Comparison of ENCODE assay signal across 30 mouse cellular contexts in genomic region chr10:84702115-84702514, GRCm38 (mm10). TPM values are rescaled to one million over a fixed set of nuclear protein-coding genes. Genes with fewer than 3 reads are reported as not detected.
DNase-seq lines count a peak whose midpoint lies in the region; ATAC-seq lines count a peak whose summit lies in the region.
"Had no signal": no experiment of that assay in that cellular context is flagged by ENCODE, and none has a peak within 500 bp of the region (broad histone marks: within the 10 kb centered on the region; RNA-seq: fewer than 3 reads in every experiment).

No protein-coding gene starts in this region.

- H3K4me2 ChIP-seq in liver, embryonic 12.5 days: no peak overlapping the region
- no peak overlapping the region for H3K4me2 ChIP-seq in midbrain, embryonic 11.5 days
- no peak overlapping the region for H3K4me2 ChIP-seq in midbrain, embryonic 16.5 days (ENCODE audit: low read length)
- H3K4me2 ChIP-seq in liver, embryonic 15.5 days: no peak overlapping the region
- H3K4me2 ChIP-seq: embryonic facial prominence, embryonic 12.5 days; embryonic facial prominence, embryonic 15.5 days; heart, embryonic 12.5 days; heart, embryonic 15.5 days; hindbrain, embryonic 13.5 days had no signal

- no peak overlapping the region for H3K4me3 ChIP-seq in liver, embryonic 12.5 days
- H3K4me3 ChIP-seq in midbrain, embryonic 11.5 days (ENCODE audit: low read depth, low read length): no peak overlapping the region
- H3K4me3 ChIP-seq in midbrain, embryonic 16.5 days (ENCODE audit: low read depth, low read length): no peak overlapping the region
- H3K4me3 ChIP-seq in liver, embryonic 15.5 days (replicated peaks): no peak overlapping the region
- H3K4me3 ChIP-seq: embryonic facial prominence, embryonic 12.5 days; embryonic facial prominence, embryonic 15.5 days; heart, embryonic 12.5 days; heart, embryonic 15.5 days; hindbrain, embryonic 10.5 days; hindbrain, embryonic 13.5 days had no signal

- H3K9me3 ChIP-seq in liver, embryonic 12.5 days (replicated peaks): no peaks in the 10 kb centered on the region
- H3K9me3 ChIP-seq in midbrain, embryonic 11.5 days (ENCODE audit: control insufficient read depth, low read length): no peaks in the 10 kb centered on the region
- no peaks in the 10 kb centered on the region for H3K9me3 ChIP-seq in midbrain, embryonic 16.5 days (replicated peaks; ENCODE audit: control insufficient read depth, low read length, poor library complexity, severe bottlenecking)
- H3K9me3 ChIP-seq in liver, embryonic 15.5 days (replicated peaks): no peaks in the 10 kb centered on the region
- H3K9me3 ChIP-seq: embryonic facial prominence, embryonic 12.5 days; embryonic facial prominence, embryonic 15.5 days; heart, embryonic 12.5 days; heart, embryonic 15.5 days; hindbrain, embryonic 10.5 days; hindbrain, embryonic 13.5 days had no signal

- WGBS in liver, embryonic 12.5 days (ENCODE audit: insufficient replicate concordance): 84% methylated on average over 1 of the region's 1 CpGs
- WGBS in midbrain, embryonic 11.5 days: 100% methylated on average over 1 of the region's 1 CpGs
- whole genome bisulfite sequencing in midbrain, embryonic 16.5 days: 92% methylated on average over 1 of the region's 1 CpGs
- WGBS in liver, embryonic 15.5 days (ENCODE audit: insufficient replicate concordance): 74% methylated on average over 1 of the region's 1 CpGs

- peak overlapping the region; percentile 93; the same call in 1 of the 2 replicates for H3K27ac ChIP-seq in liver, embryonic 12.5 days
- H3K27ac ChIP-seq in midbrain, embryonic 11.5 days (ENCODE audit: low read depth, low read length): no peak overlapping the region
- no peak overlapping the region for H3K27ac ChIP-seq in midbrain, embryonic 16.5 days (ENCODE audit: low read length)
- peak overlapping the region; percentile 93; the same call in 1 of the 2 replicates for H3K27ac ChIP-seq in liver, embryonic 15.5 days (replicated peaks)
- H3K27ac ChIP-seq: embryonic facial prominence, embryonic 12.5 days; embryonic facial prominence, embryonic 15.5 days; heart, embryonic 15.5 days; hindbrain, embryonic 10.5 days; hindbrain, embryonic 13.5 days had no signal

- H3K4me1 ChIP-seq in liver, embryonic 12.5 days: peaks cover 46% of the 10 kb centered on the region
- peaks cover 13% of the 10 kb centered on the region for H3K4me1 ChIP-seq in midbrain, embryonic 11.5 days (ENCODE audit: control insufficient read depth, insufficient read depth, low read length)
- peaks cover 6% of the 10 kb centered on the region for H3K4me1 ChIP-seq in midbrain, embryonic 16.5 days (ENCODE audit: control insufficient read depth, insufficient read depth, low read length)
- H3K4me1 ChIP-seq in liver, embryonic 15.5 days (replicated peaks): peaks cover 35% of the 10 kb centered on the region
- H3K4me1 ChIP-seq: embryonic facial prominence, embryonic 15.5 days had no signal

- no peak overlapping the region for H3K9ac ChIP-seq in liver, embryonic 12.5 days
- no peak overlapping the region for H3K9ac ChIP-seq in midbrain, embryonic 11.5 days (ENCODE audit: low read length)
- H3K9ac ChIP-seq in midbrain, embryonic 16.5 days (ENCODE audit: low read depth, low read length): no peak overlapping the region
- no peak overlapping the region for H3K9ac ChIP-seq in liver, embryonic 15.5 days
- H3K9ac ChIP-seq: embryonic facial prominence, embryonic 12.5 days; embryonic facial prominence, embryonic 15.5 days; forebrain, postnatal 0 days; heart, embryonic 12.5 days; heart, embryonic 15.5 days; hindbrain, embryonic 13.5 days had no signal

- H3K27me3 ChIP-seq in liver, embryonic 12.5 days (replicated peaks): no peaks in the 10 kb centered on the region
- no peaks in the 10 kb centered on the region for H3K27me3 ChIP-seq in midbrain, embryonic 11.5 days (ENCODE audit: control insufficient read depth, insufficient read depth, low read length)
- no peaks in the 10 kb centered on the region for H3K27me3 ChIP-seq in midbrain, embryonic 16.5 days (ENCODE audit: control insufficient read depth, insufficient read depth, low read depth, low read length)
- no peaks in the 10 kb centered on the region for H3K27me3 ChIP-seq in liver, embryonic 15.5 days
- H3K27me3 ChIP-seq: embryonic facial prominence, embryonic 12.5 days; embryonic facial prominence, embryonic 15.5 days; heart, embryonic 12.5 days; heart, embryonic 15.5 days; hindbrain, embryonic 13.5 days had no signal

- ATAC-seq in liver, embryonic 12.5 days: no peak
- ATAC-seq in midbrain, embryonic 11.5 days (ENCODE audit: low FRiP score): no peak
- no peak for ATAC-seq in midbrain, embryonic 16.5 days
- ATAC-seq in liver, embryonic 15.5 days (ENCODE audit: insufficient read depth): no peak
- ATAC-seq: activated CD4-positive, CD25-positive, alpha-beta regulatory T cell, adult 4 months; CD4-positive, CD25-positive, alpha-beta regulatory T cell, adult 4 months; forebrain, embryonic 14.5 days; forebrain, postnatal 0 days; hindbrain, embryonic 16.5 days had no signal

- H3K36me3 ChIP-seq in liver, embryonic 12.5 days: peaks cover 60% of the 10 kb centered on the region
- H3K36me3 ChIP-seq in midbrain, embryonic 11.5 days (ENCODE audit: control insufficient read depth, insufficient read depth, low read length): no peaks in the 10 kb centered on the region; the same call in none of the 2 replicates
- H3K36me3 ChIP-seq in midbrain, embryonic 16.5 days (ENCODE audit: control insufficient read depth, insufficient read depth, low read length): peaks cover 21% of the 10 kb centered on the region
- peaks cover 36% of the 10 kb centered on the region for H3K36me3 ChIP-seq in liver, embryonic 15.5 days (replicated peaks)

- DNase-seq in liver: no peak
- DNase-seq in midbrain, embryonic 11.5 days (ENCODE audit: low spot score, missing footprints): peak; percentile 47
- no peak for DNase-seq in cerebellum, adult 9-11 months
- DNase-seq in left cerebral cortex, postnatal 4 days: no peak
- DNase-seq: adrenal gland, adult 8-10 months; adrenal gland, postnatal 25 days; cerebellum, adult 18-20 months; cerebellum, adult 9-10 months; cerebellum, postnatal 25 days; forebrain, postnatal 0 days; gastrocnemius, postnatal 25 days; heart, adult 18-20 months; heart, postnatal 10 days; heart, postnatal 36 days had no signal

- intact Hi-C loops in left cerebral cortex, postnatal 4 days (cut with DNase I): no loop called here

RNA-seq across cellular contexts. Expression of gene Rfx4, which starts 53.7 kb away (rescaled TPM):
- polyA plus RNA-seq in liver, embryonic 12.5 days (2016; fragmentation: Nextera tagmentation; extraction: Ambion mirVana): not detected in 2 replicates
- 64.7 and 68.0 TPM in 2 replicates for polyA plus RNA-seq in midbrain, embryonic 11.5 days (2014; fragmentation: Nextera tagmentation; extraction: Ambion mirVana)
- 12.6 and 13.9 TPM in 2 replicates for polyA plus RNA-seq in midbrain, embryonic 16.5 days (2015; fragmentation: Nextera tagmentation; extraction: Ambion mirVana)
- not detected in 2 replicates for polyA plus RNA-seq in liver, embryonic 15.5 days (2015; fragmentation: Nextera tagmentation; extraction: Ambion mirVana)
- 10 to 100 TPM in 1 of 2 experiments, 1 to 10 TPM in 1; 9.4 to 10.1 TPM for total RNA-seq in left cerebral cortex, postnatal 4 days (2021)
- total RNA-seq: adrenal gland, postnatal 25 days; common myeloid progenitor, adult 5-6 weeks; gastrocnemius, adult 18-20 months; gastrocnemius, postnatal 25 days; heart, adult 18-20 months had no signal
- polyA plus RNA-seq: activated CD4-positive, CD25-positive, alpha-beta regulatory T cell, adult 4 months; C2C12; CD4-positive, CD25-positive, alpha-beta regulatory T cell, adult 4 months; heart, embryonic 15.5 days had no signal

Comparison
In these comparisons a context has a peak if more than half of its experiments do, and no peak if none do; other contexts are left out.
1. H3K27ac ChIP-seq: peak in liver, embryonic 12.5 days (single experiment) and liver, embryonic 15.5 days (single experiment); none in midbrain, embryonic 11.5 days (single experiment) and midbrain, embryonic 16.5 days (single experiment).
2. RNA of gene Rfx4, which starts 53.7 kb away (polyA plus RNA-seq): 64.7 to 68.0 TPM in midbrain, embryonic 11.5 days and 12.6 to 13.9 TPM in midbrain, embryonic 16.5 days; not detected in liver, embryonic 12.5 days and not detected in liver, embryonic 15.5 days; every median in the first group is over 10 times any median in the second.